Mouse (Mus musculus): ENCODE data around the gene Tmem40.

Gene Tmem40

GRCm38 (mm10) chr6:115768207-115768606 lies 6.0 kb upstream of the Tmem40 start:
- no peak for DNase-seq

GRCm38 (mm10) chr6:115767357-115767756 lies 5.1 kb upstream of the Tmem40 start:
- no peak for DNase-seq

GRCm38 (mm10) chr6:115764179-115764578 lies 2.0 kb upstream of the Tmem40 start:
- no peak for DNase-seq

- DNase-seq: no peak
Measured at GRCm38 (mm10) chr6:115760982-115761381, 1.2 kb downstream of the Tmem40 start.

- no peak for DNase-seq
Measured at GRCm38 (mm10) chr6:115760137-115760536, 2.1 kb downstream of the Tmem40 start.

GRCm38 (mm10) chr6:115759461-115759860 lies 2.7 kb downstream of the Tmem40 start:
- DNase-seq: no peak

- no peak for DNase-seq
Measured at GRCm38 (mm10) chr6:115758981-115759435, 3.2 kb downstream of the Tmem40 start.

- DNase-seq: no peak
Measured at GRCm38 (mm10) chr6:115755536-115755935, 6.7 kb downstream of the Tmem40 start.

GRCm38 (mm10) chr6:115746326-115746725 lies 15.9 kb downstream of the Tmem40 start:
- DNase-seq: no peak

GRCm38 (mm10) chr6:115743569-115743968 lies 18.6 kb downstream of the Tmem40 start:
- DNase-seq: no peak

- DNase-seq: no peak
Measured at GRCm38 (mm10) chr6:115739056-115739455, 23.2 kb downstream of the Tmem40 start.

- DNase-seq: no peak
Measured at GRCm38 (mm10) chr6:115734909-115735308, 27.3 kb downstream of the Tmem40 start.

GRCm38 (mm10) chr6:115732341-115732928 lies 29.8 kb downstream of the Tmem40 start:
- no peak for DNase-seq

GRCm38 (mm10) chr6:115730560-115731342 lies 31.5 kb downstream of the Tmem40 start:
- DNase-seq: no peak

- no peak for DNase-seq
Measured at GRCm38 (mm10) chr6:115727570-115727969, 34.6 kb downstream of the Tmem40 start.

GRCm38 (mm10) chr6:115727108-115727507 lies 35.1 kb downstream of the Tmem40 start:
- no peak for DNase-seq

GRCm38 (mm10) chr6:115722246-115722645 lies 40.0 kb downstream of the Tmem40 start:
- DNase-seq: no peak

GRCm38 (mm10) chr6:115717715-115718558 lies 44.3 kb downstream of the Tmem40 start:
- DNase-seq: no peak

GRCm38 (mm10) chr6:115717101-115717652 lies 45.0 kb downstream of the Tmem40 start:
- no peak for DNase-seq

GRCm38 (mm10) chr6:115711261-115711660 lies 50.9 kb downstream of the Tmem40 start:
- no peak for DNase-seq

GRCm38 (mm10) chr6:115702901-115703300 lies 59.3 kb downstream of the Tmem40 start:
- DNase-seq: no peak

GRCm38 (mm10) chr6:115701302-115701701 lies 60.9 kb downstream of the Tmem40 start:
- no peak for DNase-seq

GRCm38 (mm10) chr6:115700778-115701177 lies 61.4 kb downstream of the Tmem40 start:
- DNase-seq: no peak

Measured in cerebellum, adult 11-12 months (tissue).